Comparison of ENCODE assay signal across 8 mouse cellular contexts in the genomic region with DNA sequence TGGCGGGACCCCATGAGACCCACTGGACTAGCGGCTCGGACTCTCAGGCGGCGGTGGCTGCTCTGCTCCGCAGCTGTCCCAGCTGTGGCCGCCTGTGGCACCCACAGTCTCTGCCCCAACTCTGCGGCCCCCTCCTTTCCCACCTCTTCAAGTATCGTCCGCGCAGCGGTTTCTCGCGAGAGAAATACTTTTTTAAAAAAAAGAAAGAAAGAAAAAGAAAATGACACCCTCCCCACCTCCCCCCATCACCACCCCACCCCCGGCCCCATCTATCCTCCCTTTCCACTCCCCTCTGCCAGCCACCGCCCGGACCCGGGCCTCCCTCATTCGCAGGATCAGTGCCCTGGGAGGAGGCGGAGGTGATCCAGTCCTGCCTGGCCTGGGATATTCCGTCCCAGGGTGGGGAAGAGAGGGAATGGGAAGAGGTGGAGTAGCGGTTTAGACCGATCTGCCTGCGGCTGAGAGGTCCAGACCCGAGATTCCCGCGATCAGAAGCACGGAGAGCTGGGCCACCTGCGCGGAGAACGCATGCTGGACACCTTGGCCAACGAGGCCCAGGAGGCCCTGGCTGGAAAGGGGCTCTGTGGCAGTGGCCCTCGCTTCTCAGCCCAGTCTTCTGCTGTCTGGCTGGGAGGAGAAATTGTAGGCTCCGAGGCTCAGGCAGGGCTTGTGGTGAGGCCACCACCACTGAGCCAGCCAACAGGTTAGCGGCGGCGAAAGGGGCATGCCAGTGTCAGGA. TPM values are rescaled to one million over a fixed set of nuclear protein-coding genes. Genes with fewer than 3 reads are reported as not detected.
A peak's percentile ranks its signal among the peaks of the same experiment; 100 is the strongest.
DNase-seq lines count a peak whose midpoint lies in the region; ATAC-seq lines count a peak whose summit lies in the region.

No protein-coding gene starts in this region.

- H3K9me3 ChIP-seq in heart, embryonic 12.5 days (replicated peaks): peaks cover 2% of the 10 kb centered on the region; the same call in 1 of the 2 replicates
- H3K9me3 ChIP-seq in megakaryocyte, embryonic 14.5 days: peaks cover 4% of the 10 kb centered on the region
- H3K9me3 ChIP-seq in stomach, embryonic 14.5 days (ENCODE audit: control insufficient read depth, low read depth, low read length): no peaks in the 10 kb centered on the region

- H3K27me3 ChIP-seq in heart, embryonic 12.5 days (replicated peaks): no peaks in the 10 kb centered on the region
- peaks cover 88% of the 10 kb centered on the region for H3K27me3 ChIP-seq in megakaryocyte, embryonic 14.5 days (replicated peaks)
- no peaks in the 10 kb centered on the region for H3K27me3 ChIP-seq in stomach, embryonic 14.5 days (ENCODE audit: control insufficient read depth, insufficient read depth, low read length)

- ATAC-seq in heart, embryonic 12.5 days (ENCODE audit: insufficient number of reproducible peaks, low FRiP score): peak; percentile 87
- ATAC-seq in stomach, embryonic 14.5 days (ENCODE audit: insufficient number of reproducible peaks, insufficient read depth, low FRiP score, low read depth): peak; percentile 89

- H3K27ac ChIP-seq in heart, embryonic 12.5 days (ENCODE audit: poor library complexity, severe bottlenecking): peak overlapping the region; percentile 76
- H3K27ac ChIP-seq in stomach, embryonic 14.5 days (ENCODE audit: low read length): peak overlapping the region; percentile 94

- peak overlapping the region; percentile 83 for H3K4me2 ChIP-seq in heart, embryonic 12.5 days
- peak overlapping the region; percentile 76 for H3K4me2 ChIP-seq in stomach, embryonic 14.5 days (replicated peaks; ENCODE audit: low read depth, low read length)

- WGBS in heart, embryonic 12.5 days: 1% methylated on average over 37 of the region's 37 CpGs
- WGBS in stomach, embryonic 14.5 days: under 1% methylated on average over 37 of the region's 37 CpGs

- DNase-seq in ovary, adult 18-20 months (ENCODE audit: low spot score): peak; percentile 32
- DNase-seq in ovary, postnatal 36 days (ENCODE audit: low spot score): no peak
- peak; percentile 68 for DNase-seq in embryo, embryonic 9.5 days (ENCODE audit: extremely low spot score)
- peak; percentile 75 for DNase-seq in kidney, postnatal 14 days
- DNase-seq in layer of hippocampus, postnatal 36 days: no peak

- peak overlapping the region; percentile 69 for H3K4me3 ChIP-seq in heart, embryonic 12.5 days
- H3K4me3 ChIP-seq in megakaryocyte, embryonic 14.5 days (replicated peaks): peak overlapping the region; percentile 79
- H3K4me3 ChIP-seq in stomach, embryonic 14.5 days (ENCODE audit: low read depth, low read length): peak overlapping the region; percentile 84

- H3K9ac ChIP-seq in heart, embryonic 12.5 days: peak overlapping the region; percentile 83
- H3K9ac ChIP-seq in stomach, embryonic 14.5 days (replicated peaks; ENCODE audit: low read depth, low read length): peak overlapping the region; percentile 74

- peaks cover 14% of the 10 kb centered on the region for H3K36me3 ChIP-seq in heart, embryonic 12.5 days
- no peaks in the 10 kb centered on the region for H3K36me3 ChIP-seq in megakaryocyte, embryonic 14.5 days (replicated peaks; ENCODE audit: low read length)
- H3K36me3 ChIP-seq in stomach, embryonic 14.5 days (ENCODE audit: control insufficient read depth, insufficient read depth, low read length): no peaks in the 10 kb centered on the region

- H3K4me1 ChIP-seq in heart, embryonic 12.5 days (replicated peaks): 0 out of 2 replicates have a peak, but pooled peaks cover 11% of the 10 kb centered on the region
- H3K4me1 ChIP-seq in megakaryocyte, embryonic 14.5 days: peaks cover 30% of the 10 kb centered on the region
- peaks cover 4% of the 10 kb centered on the region; the same call in 1 of the 2 replicates for H3K4me1 ChIP-seq in stomach, embryonic 14.5 days (ENCODE audit: control insufficient read depth, insufficient read depth, low read length)

RNA-seq across cellular contexts. Expression of gene Fbn1, which starts 1.3 kb away (rescaled TPM):
- polyA plus RNA-seq in heart, embryonic 12.5 days (2016; fragmentation: Nextera tagmentation; extraction: Ambion mirVana): 38.8 and 44.1 TPM in 2 replicates
- not detected in 2 replicates for polyA plus RNA-seq in megakaryocyte, embryonic 14.5 days (2012; ENCODE audit: insufficient read depth, low replicate concordance)
- 56.3 and 58.2 TPM in 2 replicates for polyA plus RNA-seq in stomach, embryonic 14.5 days (2014; fragmentation: Nextera tagmentation; extraction: Ambion mirVana)
- 10 to 100 TPM in 1 of 2 experiments, 1 to 10 TPM in 1; 7.6 to 10.4 TPM for total RNA-seq in layer of hippocampus, postnatal 36 days (2021)

RNA-seq across cellular contexts. Expression of gene Gm9913, which starts 1.6 kb away (rescaled TPM):
- 0.57 and 0.70 TPM in 2 replicates for polyA plus RNA-seq in heart, embryonic 12.5 days (2016; fragmentation: Nextera tagmentation; extraction: Ambion mirVana)
- not detected in 2 replicates for polyA plus RNA-seq in megakaryocyte, embryonic 14.5 days (2012; ENCODE audit: insufficient read depth, low replicate concordance)
- polyA plus RNA-seq in stomach, embryonic 14.5 days (2014; fragmentation: Nextera tagmentation; extraction: Ambion mirVana): 0.39 and 0.66 TPM in 2 replicates
- total RNA-seq in layer of hippocampus, postnatal 36 days (2021): under 1 TPM; 0.27 to 0.56 TPM

Comparison
In these comparisons a context has a peak if more than half of its experiments do, and no peak if none do; other contexts are left out.
1. DNase-seq: peak in ovary, adult 18-20 months (single experiment), embryo, embryonic 9.5 days (single experiment) and kidney, postnatal 14 days (single experiment); none in ovary, postnatal 36 days (single experiment) and layer of hippocampus, postnatal 36 days (0 of 2).
2. RNA of gene Fbn1, which starts 1.3 kb away (polyA plus RNA-seq): 56.3 to 58.2 TPM in stomach, embryonic 14.5 days and 38.8 to 44.1 TPM in heart, embryonic 12.5 days; not detected in megakaryocyte, embryonic 14.5 days; every median in the first group is over 10 times any median in the second.
3. Peak in every context shown above with its lines, with median percentiles within 50 percentile points of each other: H3K4me3 ChIP-seq.